Mouse (Mus musculus): Measurements from ENCODE around the gene Gm49358. TPM values are rescaled to one million over a fixed set of nuclear protein-coding genes. Genes with fewer than 3 reads are reported as not detected.

Gene Gm49358
- polyA plus RNA-seq, 1 experiment from 2014 or later = not detected

- H3K27me3 ChIP-seq = no peaks in the 10 kb centered on the region
- H3K36me3 ChIP-seq = peaks cover 28% of the 10 kb centered on the region
- H3K27ac ChIP-seq (replicated peaks) = no peak overlapping the region
- no peak overlapping the region for H3K9ac ChIP-seq
- no peak overlapping the region for H3K4me2 ChIP-seq
- no peaks in the 10 kb centered on the region for H3K9me3 ChIP-seq
- 94% methylated on average over 7 of the region's 7 CpGs for WGBS
- no peak overlapping the region for H3K4me3 ChIP-seq
- no peak for ATAC-seq (ENCODE audit: low read depth)
- peaks cover 15% of the 10 kb centered on the region for H3K4me1 ChIP-seq (replicated peaks)
These were observed 57.2 kb downstream of the Gm49358 start for GRCm38 (mm10) chr10:86821014-86821413.

DNA sequence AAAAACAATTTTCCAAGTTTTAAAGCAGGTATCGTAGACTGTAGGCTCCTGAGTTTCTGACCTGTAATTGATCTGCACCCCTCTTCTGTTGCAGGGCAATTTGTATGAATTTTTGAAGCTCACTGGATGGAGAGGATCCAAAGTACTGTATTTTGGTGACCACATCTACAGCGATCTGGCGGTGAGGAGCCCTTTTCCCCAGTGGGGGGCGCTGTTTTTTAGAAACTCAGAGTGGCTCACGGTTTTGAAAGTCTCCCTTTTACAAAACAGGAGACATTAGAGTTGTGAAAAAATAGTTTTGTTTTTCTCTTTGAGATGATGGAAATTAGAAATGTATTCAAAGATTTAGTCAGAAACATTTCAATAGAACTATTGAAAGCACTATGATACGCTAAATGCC lies 60.3 kb downstream of the Gm49358 start:
- Histone ChIP-seq H3K9ac (no peak overlapping the region), H3K4me2 (no peak overlapping the region), H3K9me3 (no peaks in the 10 kb centered on the region), H3K27me3 (no peaks in the 10 kb centered on the region), H3K4me3 (no peak overlapping the region), H3K4me1 (replicated peaks) (peaks cover 15% of the 10 kb centered on the region), H3K27ac (replicated peaks) (no peak overlapping the region), H3K36me3 (peaks cover 36% of the 10 kb centered on the region)
- WGBS = 82% methylated on average over 6 of the region's 6 CpGs
- ATAC-seq (ENCODE audit: low read depth) = no peak

DNA sequence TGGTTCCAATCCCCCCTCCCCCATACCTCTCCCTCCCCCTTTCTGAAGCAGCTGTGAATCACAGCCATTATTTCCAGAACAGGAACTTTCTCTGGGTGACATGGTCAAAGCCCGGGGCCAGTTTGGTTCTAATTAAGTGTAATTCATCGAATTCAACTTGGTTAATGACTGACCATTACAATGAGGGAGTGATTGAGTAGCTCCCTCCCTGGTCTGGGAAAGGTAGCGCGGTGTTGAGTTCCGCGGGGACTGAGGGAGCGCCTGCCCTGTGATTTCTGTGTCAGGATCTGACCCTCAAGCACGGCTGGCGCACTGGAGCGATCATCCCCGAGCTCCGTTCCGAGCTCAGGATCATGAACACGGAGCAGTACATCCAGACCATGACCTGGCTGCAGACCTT lies 61.1 kb downstream of the Gm49358 start:
- Histone ChIP-seq H3K27me3 (no peaks in the 10 kb centered on the region), H3K9ac (no peak overlapping the region), H3K36me3 (peaks cover 41% of the 10 kb centered on the region), H3K4me1 (replicated peaks) (peaks cover 8% of the 10 kb centered on the region), H3K4me3 (no peak overlapping the region), H3K27ac (replicated peaks) (no peak overlapping the region), H3K9me3 (no peaks in the 10 kb centered on the region), H3K4me2 (no peak overlapping the region)
- ATAC-seq (ENCODE audit: low read depth) = no peak
- 47% methylated on average over 14 of the region's 14 CpGs for WGBS

- no peak overlapping the region for H3K27ac ChIP-seq (replicated peaks)
- H3K27me3 ChIP-seq = no peaks in the 10 kb centered on the region
- no peaks in the 10 kb centered on the region for H3K9me3 ChIP-seq
- ATAC-seq (ENCODE audit: low read depth) = no peak
- peaks cover 33% of the 10 kb centered on the region for H3K36me3 ChIP-seq
- H3K4me2 ChIP-seq = no peak overlapping the region
- no peak overlapping the region for H3K9ac ChIP-seq
- H3K4me3 ChIP-seq = no peak overlapping the region
- 93% methylated on average over 10 of the region's 10 CpGs for WGBS
- H3K4me1 ChIP-seq (replicated peaks) = no peaks in the 10 kb centered on the region
These were observed 62.2 kb downstream of the Gm49358 start for GRCm38 (mm10) chr10:86825871-86826522.

GRCm38 (mm10) chr10:86826929-86827328 lies 63.2 kb downstream of the Gm49358 start:
- 87% methylated on average over 3 of the region's 3 CpGs for WGBS
- Histone ChIP-seq H3K4me1 (replicated peaks) (no peaks in the 10 kb centered on the region), H3K27ac (replicated peaks) (no peak overlapping the region), H3K9me3 (no peaks in the 10 kb centered on the region), H3K36me3 (peaks cover 29% of the 10 kb centered on the region), H3K4me3 (no peak overlapping the region), H3K27me3 (no peaks in the 10 kb centered on the region), H3K9ac (no peak overlapping the region), H3K4me2 (no peak overlapping the region)
- ATAC-seq (ENCODE audit: low read depth) = no peak

- Histone ChIP-seq H3K4me3 (no peak overlapping the region), H3K27ac (replicated peaks) (no peak overlapping the region), H3K4me2 (no peak overlapping the region), H3K4me1 (replicated peaks) (no peaks in the 10 kb centered on the region), H3K27me3 (no peaks in the 10 kb centered on the region), H3K9me3 (no peaks in the 10 kb centered on the region), H3K9ac (no peak overlapping the region), H3K36me3 (peaks cover 31% of the 10 kb centered on the region)
- 85% methylated on average over 15 of the region's 15 CpGs for WGBS
- no peak for ATAC-seq (ENCODE audit: low read depth)
These were observed 64.7 kb downstream of the Gm49358 start for GRCm38 (mm10) chr10:86828221-86829135.

DNA sequence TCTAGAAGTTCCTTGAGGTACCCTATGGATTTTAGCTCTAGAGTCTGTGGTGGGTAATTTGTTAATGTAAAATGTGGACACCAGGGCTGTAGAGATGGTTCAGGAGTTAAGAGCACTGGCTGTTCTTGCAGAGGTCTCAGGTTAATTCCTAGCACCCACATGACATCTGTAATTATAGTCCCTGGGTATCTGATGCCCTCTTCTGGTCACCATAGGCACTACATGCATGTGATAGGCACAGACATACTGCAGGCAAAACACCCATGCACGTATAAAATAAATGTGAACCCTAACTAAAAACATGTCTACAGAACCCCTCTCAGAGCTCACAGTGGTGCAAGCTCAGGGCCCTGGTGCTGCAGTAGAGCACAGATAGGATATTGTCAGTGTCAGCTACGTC lies 65.7 kb downstream of the Gm49358 start:
- H3K9me3 ChIP-seq = no peaks in the 10 kb centered on the region
- H3K27ac ChIP-seq (replicated peaks) = no peak overlapping the region
- no peak overlapping the region for H3K9ac ChIP-seq
- no peak for ATAC-seq (ENCODE audit: low read depth)
- H3K36me3 ChIP-seq = peaks cover 38% of the 10 kb centered on the region
- H3K4me3 ChIP-seq = no peak overlapping the region
- H3K4me1 ChIP-seq (replicated peaks) = no peaks in the 10 kb centered on the region
- H3K27me3 ChIP-seq = no peaks in the 10 kb centered on the region
- H3K4me2 ChIP-seq = no peak overlapping the region
- 84% methylated on average over 2 of the region's 2 CpGs for WGBS

- Histone ChIP-seq H3K4me3 (no peak overlapping the region), H3K9me3 (no peaks in the 10 kb centered on the region), H3K27ac (replicated peaks) (no peak overlapping the region), H3K4me2 (no peak overlapping the region), H3K27me3 (no peaks in the 10 kb centered on the region), H3K9ac (no peak overlapping the region), H3K4me1 (replicated peaks) (no peaks in the 10 kb centered on the region), H3K36me3 (peaks cover 29% of the 10 kb centered on the region)
- no peak for ATAC-seq (ENCODE audit: low read depth)
- 78% methylated on average over 4 of the region's 4 CpGs for WGBS
These were observed 73.0 kb downstream of the Gm49358 start for GRCm38 (mm10) chr10:86836784-86837183.

- WGBS = 83% methylated on average over 6 of the region's 6 CpGs
- no peaks in the 10 kb centered on the region for H3K4me1 ChIP-seq (replicated peaks)
- no peak overlapping the region for H3K27ac ChIP-seq (replicated peaks)
- H3K4me3 ChIP-seq = no peak overlapping the region
- H3K36me3 ChIP-seq = peaks cover 20% of the 10 kb centered on the region
- no peaks in the 10 kb centered on the region for H3K27me3 ChIP-seq
- no peak for ATAC-seq (ENCODE audit: low read depth)
- H3K9me3 ChIP-seq = no peaks in the 10 kb centered on the region
- H3K9ac ChIP-seq = no peak overlapping the region
- H3K4me2 ChIP-seq = no peak overlapping the region
These were observed 75.1 kb downstream of the Gm49358 start for GRCm38 (mm10) chr10:86838827-86839226.

- no peak for ATAC-seq (ENCODE audit: low read depth)
- WGBS = 84% methylated on average over 5 of the region's 5 CpGs
- no peak overlapping the region for H3K4me2 ChIP-seq
- no peak overlapping the region for H3K9ac ChIP-seq
- H3K36me3 ChIP-seq = no peaks in the 10 kb centered on the region
- H3K27ac ChIP-seq (replicated peaks) = no peak overlapping the region
- H3K4me3 ChIP-seq = no peak overlapping the region
- no peaks in the 10 kb centered on the region for H3K9me3 ChIP-seq
- H3K4me1 ChIP-seq (replicated peaks) = no peaks in the 10 kb centered on the region
- no peaks in the 10 kb centered on the region for H3K27me3 ChIP-seq
These were observed 78.9 kb downstream of the Gm49358 start for GRCm38 (mm10) chr10:86842659-86843058.

DNA sequence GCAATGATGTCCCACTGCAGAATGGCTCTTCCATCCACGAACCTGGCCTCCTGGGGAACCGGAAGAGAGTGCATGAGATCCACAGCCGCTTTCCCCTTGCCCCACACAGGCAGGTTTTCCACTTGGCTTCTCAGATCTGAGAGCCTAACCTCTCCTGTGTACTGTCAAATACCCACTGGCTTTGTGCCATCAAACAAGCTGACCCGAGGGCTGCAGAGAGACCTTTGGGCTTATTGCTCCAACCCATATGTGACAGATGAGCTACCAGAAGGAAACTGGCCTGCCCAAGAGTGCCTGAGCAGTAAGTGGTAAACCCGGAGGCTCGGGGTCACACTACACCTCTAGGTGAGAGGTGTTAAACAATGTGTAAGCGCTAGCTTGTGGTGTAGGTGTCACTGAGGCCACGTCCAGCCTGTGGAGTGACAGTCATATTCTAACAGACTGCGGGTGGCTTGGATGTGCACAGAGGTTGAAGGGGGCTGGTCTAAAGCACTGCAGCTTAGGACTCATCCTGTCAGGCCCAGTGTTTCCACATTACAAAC lies 83.2 kb downstream of the Gm49358 start:
- H3K9ac ChIP-seq = no peak overlapping the region
- 82% methylated on average over 9 of the region's 9 CpGs for WGBS
- ATAC-seq (ENCODE audit: low read depth) = no peak

DNA sequence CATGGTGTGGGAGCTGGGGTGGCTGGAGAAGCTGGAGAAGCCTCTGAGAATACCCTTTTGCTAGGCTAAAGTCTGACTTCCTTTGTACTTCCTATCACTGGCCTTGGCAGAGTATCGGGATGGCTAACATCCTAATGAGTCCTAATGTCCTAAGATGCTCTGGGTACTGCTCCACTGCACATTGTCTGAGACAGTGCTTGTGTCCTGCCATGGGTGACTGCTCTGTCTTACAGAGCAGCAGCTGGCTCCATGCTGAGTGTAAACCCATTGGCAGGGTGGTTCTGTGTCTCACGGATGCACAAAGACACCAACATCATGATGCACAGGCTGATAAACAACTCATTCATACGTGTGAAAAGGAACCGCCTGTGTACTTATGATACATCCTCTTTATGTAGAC lies 85.3 kb downstream of the Gm49358 start:
- H3K4me3 ChIP-seq = no peak overlapping the region
- peaks cover 4% of the 10 kb centered on the region; the same call in 1 of the 2 replicates for H3K4me1 ChIP-seq (replicated peaks)
- no peaks in the 10 kb centered on the region for H3K36me3 ChIP-seq
- H3K4me2 ChIP-seq = no peak overlapping the region
- H3K9me3 ChIP-seq = no peaks in the 10 kb centered on the region
- ATAC-seq (ENCODE audit: low read depth) = no peak
- no peak overlapping the region for H3K27ac ChIP-seq (replicated peaks)
- H3K9ac ChIP-seq = no peak overlapping the region
- H3K27me3 ChIP-seq = peaks cover 20% of the 10 kb centered on the region
- WGBS = 88% methylated on average over 4 of the region's 4 CpGs

More for the DNA sequence above, 83.2 kb downstream of the Gm49358 start:
- Histone ChIP-seq H3K27ac (replicated peaks) (no peak overlapping the region), H3K4me2 (no peak overlapping the region), H3K4me1 (replicated peaks) (peaks cover under 1% of the 10 kb centered on the region; the same call in 1 of the 2 replicates), H3K36me3 (no peaks in the 10 kb centered on the region), H3K4me3 (no peak overlapping the region), H3K9me3 (no peaks in the 10 kb centered on the region), H3K27me3 (peaks cover 20% of the 10 kb centered on the region)
